Mouse (Mus musculus) testis, postnatal 14 days (tissue): ENCODE measurements around the gene Rtn4rl1.

Experiments
- DNase-seq: peaks from one replicate; pipeline ENCODE4 v3.0.0; 2021; ENCODE audit warnings: low spot score

Rtn4rl1 gene

GRCm38 (mm10) chr11:75184986-75185385 is 8.6 kb upstream of the Rtn4rl1 start:
- no peak for DNase-seq

GRCm38 (mm10) chr11:75189713-75190370 is 3.7 kb upstream of the Rtn4rl1 start:
- DNase-seq = no peak

DNA sequence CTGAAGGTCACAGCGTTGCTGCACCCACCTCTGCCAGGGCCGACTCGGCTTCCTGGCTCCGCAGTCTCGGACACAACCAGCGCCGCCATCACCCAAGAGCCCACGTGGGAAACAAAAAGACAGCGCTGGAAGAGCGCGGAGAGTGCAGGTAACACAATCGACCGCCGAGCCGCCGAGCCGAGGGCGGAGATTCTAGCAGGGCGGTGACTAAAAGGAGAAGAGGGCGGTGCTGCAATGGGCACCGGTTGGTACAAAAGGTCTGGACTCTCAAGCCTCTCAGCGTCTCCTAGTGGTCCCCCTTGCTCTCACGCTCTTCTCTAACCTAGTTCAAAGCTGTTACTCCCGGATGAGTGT is 3.2 kb upstream of the Rtn4rl1 start:
- DNase-seq = peak; percentile 82

DNA sequence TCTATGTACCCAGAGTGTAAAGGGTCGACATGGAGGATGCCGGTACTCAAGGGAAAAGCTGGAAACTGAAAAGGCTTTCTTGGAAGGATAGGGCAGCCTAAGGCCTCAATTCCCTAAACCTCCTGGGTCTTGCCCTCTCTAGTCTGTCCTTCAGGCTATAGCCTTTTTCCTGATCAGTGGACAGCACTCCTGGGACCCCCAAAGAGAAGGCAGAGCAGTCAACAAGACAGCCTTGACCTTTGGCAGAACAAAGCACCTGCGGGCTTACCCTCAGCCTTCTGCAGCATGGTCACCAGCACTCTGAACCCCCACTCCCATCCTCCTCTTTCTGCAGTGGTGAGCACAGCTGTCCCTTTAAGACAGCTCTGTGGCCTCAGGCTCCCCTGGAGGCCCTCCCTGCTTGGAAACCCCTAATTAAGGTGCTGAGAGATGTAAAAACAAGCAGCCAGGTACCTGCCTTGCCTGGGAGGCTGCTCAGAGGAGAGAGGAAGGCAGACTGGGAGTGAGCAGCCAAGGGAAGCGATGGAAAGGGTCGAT is 2.6 kb upstream of the Rtn4rl1 start, which contains the start of gene Dph1:
Dph1 (minus strand) TSS at position 337 of the 537 bp plus-strand sequence.
- no peak for DNase-seq

GRCm38 (mm10) chr11:75191841-75192240 is 1.7 kb upstream of the Rtn4rl1 start:
- no peak for DNase-seq

DNA sequence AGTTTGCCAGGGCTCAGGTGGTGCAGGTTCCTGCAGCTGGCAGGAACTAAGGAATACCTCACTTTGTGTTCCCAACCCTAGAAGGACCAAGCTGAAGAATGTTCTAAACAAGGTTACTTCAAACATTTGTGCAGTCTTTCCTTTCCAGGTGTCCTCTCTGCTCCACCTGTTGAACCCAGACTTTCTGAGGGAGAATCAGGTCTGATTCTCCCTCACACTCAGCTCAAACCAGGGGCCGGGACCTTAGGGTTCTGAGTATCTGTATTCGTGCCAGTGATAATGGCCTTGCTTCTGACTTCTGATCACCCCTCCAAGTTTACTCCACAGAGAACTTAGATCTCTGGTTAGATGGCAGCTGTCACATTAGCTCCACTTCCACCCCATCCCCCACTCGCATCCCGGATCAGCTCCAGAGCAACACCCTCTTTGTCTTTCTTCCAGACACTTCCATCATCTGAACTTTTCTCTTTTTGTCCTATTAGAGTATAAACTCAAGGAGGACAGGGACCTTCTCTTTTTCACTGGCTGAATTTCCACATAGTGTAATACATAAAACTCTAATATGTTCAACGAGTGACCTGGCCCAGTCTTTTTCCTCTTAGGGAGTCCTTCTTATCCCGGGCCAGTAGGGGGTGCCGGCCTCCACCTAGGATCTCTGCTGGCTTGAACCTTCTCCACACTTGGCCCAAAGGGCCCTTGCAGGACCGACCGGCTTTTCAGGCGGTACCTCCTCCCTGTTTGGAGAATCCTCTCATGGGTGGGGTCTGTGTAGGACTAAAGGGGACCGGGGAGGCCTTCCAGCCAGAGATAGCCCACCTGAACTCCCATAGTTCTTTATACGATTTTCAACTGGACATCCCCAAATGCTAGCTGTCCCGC is 1.0 kb upstream of the Rtn4rl1 start:
- peak; percentile 76 for DNase-seq

DNA sequence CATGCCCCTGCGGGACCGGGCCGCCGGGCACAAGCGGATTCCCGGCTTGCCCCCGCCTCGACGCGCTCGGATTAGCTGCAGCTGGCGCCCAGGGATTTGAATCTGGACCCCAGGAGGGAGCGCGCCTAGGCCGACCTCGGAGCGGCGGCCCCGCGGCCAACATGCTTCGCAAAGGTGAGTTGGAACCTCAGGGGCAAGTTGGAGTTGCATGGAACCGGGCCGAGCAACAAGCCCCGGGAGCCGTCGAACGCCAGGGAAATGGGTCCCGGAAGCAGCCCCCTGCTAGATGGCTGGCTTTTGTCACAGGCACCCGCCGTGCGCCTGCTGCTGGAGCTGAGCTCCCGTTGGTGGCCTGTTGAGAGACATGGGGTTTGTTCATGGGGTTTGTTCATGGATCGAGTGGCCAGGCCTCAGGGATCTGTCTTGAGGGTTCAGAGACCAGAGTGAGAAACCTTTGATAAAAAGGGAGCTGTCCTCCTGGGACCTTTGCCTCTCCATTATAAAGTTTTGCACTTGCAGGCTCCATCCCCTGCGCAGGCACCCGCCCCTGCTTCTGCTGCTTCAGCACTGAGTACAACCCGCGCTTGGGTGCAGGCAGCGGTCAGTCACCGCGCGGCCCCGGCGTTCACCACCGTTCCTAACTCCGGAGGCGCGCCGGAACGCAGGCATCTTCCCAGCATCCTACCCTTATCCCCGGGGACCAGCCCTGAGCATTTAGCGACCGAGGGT is 702 bp downstream of the Rtn4rl1 start:
- no peak for DNase-seq

- DNase-seq = peak; percentile 61
Observed at GRCm38 (mm10) chr11:75194850-75195461, 1.4 kb downstream of the Rtn4rl1 start.

- no peak for DNase-seq
Observed at GRCm38 (mm10) chr11:75196131-75196530, 2.5 kb downstream of the Rtn4rl1 start.

DNA sequence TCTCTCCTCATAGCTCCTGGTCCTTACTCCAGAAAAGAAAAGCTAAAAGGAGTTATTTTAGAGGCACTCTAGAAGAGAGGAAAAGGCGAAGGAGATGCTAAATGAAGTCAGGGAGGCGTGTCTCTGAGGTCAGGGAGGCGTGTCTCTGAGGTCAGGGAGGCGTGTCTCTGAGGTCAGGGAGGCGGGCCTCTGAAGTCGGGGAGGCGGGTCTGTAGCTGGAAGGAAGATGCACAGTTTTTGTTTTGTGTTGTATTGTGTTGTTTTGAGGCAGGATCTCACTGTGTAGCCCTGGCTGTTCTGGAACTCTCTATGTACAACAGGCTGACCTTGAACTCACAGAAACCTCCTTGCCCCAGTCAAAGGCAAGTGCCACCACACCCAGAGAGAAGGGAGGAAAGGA is 4.4 kb downstream of the Rtn4rl1 start:
- DNase-seq = no peak

- no peak for DNase-seq
Observed at GRCm38 (mm10) chr11:75198792-75199191, 5.2 kb downstream of the Rtn4rl1 start.

GRCm38 (mm10) chr11:75199951-75200350 is 6.4 kb downstream of the Rtn4rl1 start:
- no peak for DNase-seq

- no peak for DNase-seq
Observed at GRCm38 (mm10) chr11:75200935-75201334, 7.4 kb downstream of the Rtn4rl1 start.

DNA sequence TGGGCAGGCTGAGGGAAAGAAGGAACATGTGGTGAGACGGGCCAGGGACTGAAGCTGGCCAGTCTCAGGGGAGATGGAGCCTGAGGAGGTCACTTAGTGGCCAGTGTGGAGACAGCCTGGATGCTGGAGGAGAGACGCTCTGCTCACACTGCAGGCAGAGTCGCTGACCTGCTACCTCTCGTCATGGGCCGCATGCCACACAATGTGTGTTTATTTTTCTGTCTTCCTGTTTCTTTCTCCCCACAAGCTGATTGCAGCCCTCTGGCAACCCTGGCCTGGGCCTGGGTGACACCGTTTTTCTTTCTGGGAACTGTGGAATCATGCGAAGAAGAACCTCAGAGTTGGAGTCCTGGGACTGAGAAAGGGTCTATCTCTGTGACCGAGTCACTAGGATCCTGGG is 8.1 kb downstream of the Rtn4rl1 start:
- no peak for DNase-seq

DNA sequence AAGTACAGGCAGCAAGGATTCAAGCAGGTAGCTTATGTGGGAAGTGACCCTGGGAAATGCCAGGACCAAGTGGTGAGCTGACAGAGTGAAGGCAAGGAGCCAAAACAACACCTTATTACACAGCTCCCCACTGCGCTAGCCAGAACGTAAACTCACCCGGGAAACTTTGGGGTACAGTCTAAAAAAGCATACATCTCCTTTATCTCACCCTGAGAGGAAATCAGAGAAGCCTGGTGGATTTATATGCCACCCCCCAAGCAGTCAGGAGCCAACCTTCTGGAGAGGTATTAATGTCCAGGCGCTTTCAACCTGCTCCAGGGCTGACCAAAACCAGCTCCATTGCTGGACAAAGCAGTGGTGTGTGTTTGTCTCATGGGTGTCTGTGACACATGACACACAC is 10.3 kb downstream of the Rtn4rl1 start:
- no peak for DNase-seq

- no peak for DNase-seq
Observed at GRCm38 (mm10) chr11:75204472-75204871, 10.9 kb downstream of the Rtn4rl1 start.

GRCm38 (mm10) chr11:75206347-75206746 is 12.8 kb downstream of the Rtn4rl1 start:
- DNase-seq = no peak

GRCm38 (mm10) chr11:75209363-75209762 is 15.8 kb downstream of the Rtn4rl1 start:
- DNase-seq = no peak

- DNase-seq = no peak
Observed at GRCm38 (mm10) chr11:75210093-75210492, 16.5 kb downstream of the Rtn4rl1 start.

GRCm38 (mm10) chr11:75210755-75211154 is 17.2 kb downstream of the Rtn4rl1 start:
- no peak for DNase-seq

- DNase-seq = no peak
Observed at GRCm38 (mm10) chr11:75212031-75212667, 18.6 kb downstream of the Rtn4rl1 start.

DNA sequence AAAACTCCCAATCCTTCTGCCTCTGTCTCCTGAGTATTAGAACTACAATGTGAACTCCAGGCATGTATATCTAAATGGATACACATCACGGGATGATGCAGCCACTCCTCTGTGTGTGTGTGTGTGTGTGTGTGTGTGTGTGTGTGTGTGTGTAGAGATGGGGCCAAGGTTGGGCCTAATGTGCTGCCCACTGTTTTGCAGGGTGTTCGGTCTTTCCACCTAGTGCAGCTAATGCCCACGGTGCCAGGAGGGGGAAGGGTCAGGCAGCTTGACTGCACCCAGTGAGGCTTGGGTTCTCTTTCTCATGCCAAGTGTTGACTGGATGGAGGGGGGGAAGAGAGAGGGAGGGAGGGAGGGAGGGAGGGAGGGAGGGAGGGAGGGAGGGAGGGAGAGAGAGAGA is 19.3 kb downstream of the Rtn4rl1 start:
- no peak for DNase-seq
